Mouse (Mus musculus): Measurements from ENCODE around the gene Apoe. TPM values are rescaled to one million over a fixed set of nuclear protein-coding genes. Genes with fewer than 3 reads are reported as not detected.

Apoe gene
- total RNA-seq, 1 experiment: 683 TPM

DNA sequence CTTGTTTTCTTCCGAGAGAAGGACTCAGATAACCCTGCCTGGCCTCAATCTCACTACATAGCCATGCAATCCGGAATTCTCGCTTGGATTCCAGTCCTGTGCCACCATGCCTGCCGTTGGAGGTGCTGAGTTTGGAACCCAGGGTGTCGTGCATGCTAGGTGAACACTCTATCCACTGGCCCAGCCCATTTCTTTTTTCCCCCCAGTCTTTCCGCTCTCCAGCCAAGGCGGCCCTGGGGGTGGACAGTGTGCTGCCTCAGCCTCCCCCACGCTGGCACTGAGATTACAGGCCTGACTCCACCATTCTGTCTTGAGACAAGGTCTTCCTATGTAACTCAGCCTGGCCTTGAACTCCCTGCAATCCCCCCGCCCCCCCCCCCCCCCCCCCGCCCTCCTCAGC, 47.0 kb upstream of the Apoe start:
- H3K4me3 ChIP-seq (ENCODE audit: insufficient read depth in 1 of 2, low read depth in 1 of 2, low read length in 2 of 2, poor library complexity in 1 of 2, severe bottlenecking in 1 of 2): peak overlapping the region in 1 of 2 experiments; percentile 94; a peak in 2 of 4 replicates
- no peaks in the 10 kb centered on the region for H3K9me3 ChIP-seq (ENCODE audit: control insufficient read depth, insufficient read depth, low read depth, low read length)
- H3K36me3 ChIP-seq (ENCODE audit: control insufficient read depth, insufficient read depth, low read length, poor library complexity, severe bottlenecking): peaks cover 26% of the 10 kb centered on the region
- H3K27ac ChIP-seq (ENCODE audit: insufficient read depth, low read depth, low read length, poor library complexity, severe bottlenecking): no peak overlapping the region; the same call in 1 of the 2 replicates
- no peak overlapping the region; the same call in 1 of the 2 replicates for H3K9ac ChIP-seq (ENCODE audit: insufficient read depth, low read depth, low read length, poor library complexity, severe bottlenecking)
- in situ Hi-C loops (cut with MboI; ENCODE audit: low sequenced_read_pairs in 2 of 2, unreplicated experiment in 2 of 2): loop anchor here in 1 of 2 experiments (5.0 kb wide), 2 partner anchors 41 to 126 kb away; no protein-coding TSS in a partner anchor
- no peak for DNase-seq (ENCODE audit: low read depth, low spot score)
- H3K4me1 ChIP-seq (ENCODE audit: control insufficient read depth in 2 of 2, insufficient read depth in 2 of 2, low read length in 2 of 2, poor library complexity in 1 of 2): peaks cover 13 to 28% of the 10 kb centered on the region in 2 experiments
- no peak for TF ChIP-seq MAFK (IDR thresholded peaks at IDR 0.05; ENCODE audit: insufficient read depth, low read depth, low read length)
- no peak for TF ChIP-seq CHD2 (IDR thresholded peaks at IDR 0.05; ENCODE audit: low read depth, low read length)
- no peak for TF ChIP-seq ZNF384 (IDR thresholded peaks at IDR 0.05; ENCODE audit: low read depth, low read length)
- TF ChIP-seq ZC3H11A (IDR thresholded peaks at IDR 0.05; ENCODE audit: borderline replicate concordance, low read depth, low read length): no peak
- TF ChIP-seq HCFC1 (IDR thresholded peaks at IDR 0.05; ENCODE audit: borderline replicate concordance, insufficient read depth, low read length): no peak

- Histone ChIP-seq H3K27ac (ENCODE audit: insufficient read depth, low read depth, low read length, poor library complexity, severe bottlenecking) (0 out of 2 replicates have a peak overlapping the region, but pooled peaks have one; percentile 5), H3K4me3 (ENCODE audit: insufficient read depth in 1 of 2, low read depth in 1 of 2, low read length in 2 of 2, poor library complexity in 1 of 2, severe bottlenecking in 1 of 2) (peak overlapping the region; percentile 13 to 19; a peak in 3 of 4 replicates), H3K36me3 (ENCODE audit: control insufficient read depth, insufficient read depth, low read length, poor library complexity, severe bottlenecking) (peaks cover 28% of the 10 kb centered on the region), H3K9ac (ENCODE audit: insufficient read depth, low read depth, low read length, poor library complexity, severe bottlenecking) (peak overlapping the region; percentile 24; the same call in 1 of the 2 replicates), H3K9me3 (ENCODE audit: control insufficient read depth, insufficient read depth, low read depth, low read length) (no peaks in the 10 kb centered on the region), H3K4me1 (ENCODE audit: control insufficient read depth in 2 of 2, insufficient read depth in 2 of 2, low read length in 2 of 2, poor library complexity in 1 of 2) (peaks cover 15 to 28% of the 10 kb centered on the region in 2 experiments)
- in situ Hi-C loops (cut with MboI; ENCODE audit: low sequenced_read_pairs in 2 of 2, unreplicated experiment in 2 of 2): loop anchor here in 1 of 2 experiments (5.0 kb wide), 2 partner anchors 43 to 128 kb away; no protein-coding TSS in a partner anchor
- no peak for DNase-seq (ENCODE audit: low read depth, low spot score)
- no peak for TF ChIP-seq ZNF384 (IDR thresholded peaks at IDR 0.05; ENCODE audit: low read depth, low read length)
- TF ChIP-seq CHD2 (IDR thresholded peaks at IDR 0.05; ENCODE audit: low read depth, low read length): no peak
- no peak for TF ChIP-seq ZC3H11A (IDR thresholded peaks at IDR 0.05; ENCODE audit: borderline replicate concordance, low read depth, low read length)
- TF ChIP-seq MAFK (IDR thresholded peaks at IDR 0.05; ENCODE audit: insufficient read depth, low read depth, low read length): no peak
- TF ChIP-seq HCFC1 (IDR thresholded peaks at IDR 0.05; ENCODE audit: borderline replicate concordance, insufficient read depth, low read length): no peak
These were observed 45.8 kb upstream of the Apoe start for GRCm38 (mm10) chr7:19744590-19745385.

DNA sequence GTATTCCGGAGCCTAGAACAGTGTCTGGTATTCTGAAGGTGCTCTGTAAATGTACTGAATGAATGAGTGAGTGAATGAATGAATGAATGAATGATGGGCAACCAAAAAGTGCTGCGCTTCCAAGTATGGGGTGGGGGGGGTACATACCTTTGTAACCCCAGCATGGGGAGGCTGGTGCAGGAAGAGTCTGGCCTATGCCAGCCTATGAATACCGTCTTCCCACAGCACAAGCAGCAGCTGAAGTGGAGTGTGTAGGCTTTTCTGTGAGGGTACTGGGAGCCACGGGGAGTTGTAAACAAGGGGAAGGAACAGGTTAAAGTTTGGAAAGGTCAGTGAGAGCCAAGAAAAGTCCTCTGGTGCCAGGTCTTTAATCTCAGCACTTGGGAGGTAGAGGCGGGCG, 44.8 kb upstream of the Apoe start:
- no peak overlapping the region for H3K4me3 ChIP-seq (ENCODE audit: insufficient read depth in 1 of 2, low read depth in 1 of 2, low read length in 2 of 2, poor library complexity in 1 of 2, severe bottlenecking in 1 of 2)
- H3K27ac ChIP-seq (ENCODE audit: insufficient read depth, low read depth, low read length, poor library complexity, severe bottlenecking): peak overlapping the region; percentile 59; the same call in 1 of the 2 replicates
- in situ Hi-C loops (cut with MboI; ENCODE audit: low sequenced_read_pairs in 2 of 2, unreplicated experiment in 2 of 2): no loop called here
- no peak overlapping the region for H3K9ac ChIP-seq (ENCODE audit: insufficient read depth, low read depth, low read length, poor library complexity, severe bottlenecking)
- no peaks in the 10 kb centered on the region for H3K9me3 ChIP-seq (ENCODE audit: control insufficient read depth, insufficient read depth, low read depth, low read length)
- DNase-seq (ENCODE audit: low read depth, low spot score): no peak
- H3K4me1 ChIP-seq (ENCODE audit: control insufficient read depth in 2 of 2, insufficient read depth in 2 of 2, low read length in 2 of 2, poor library complexity in 1 of 2): peaks cover 15 to 33% of the 10 kb centered on the region in 2 experiments
- TF ChIP-seq CHD2 (IDR thresholded peaks at IDR 0.05; ENCODE audit: low read depth, low read length): no peak
- TF ChIP-seq ZC3H11A (IDR thresholded peaks at IDR 0.05; ENCODE audit: borderline replicate concordance, low read depth, low read length): no peak
- no peak for TF ChIP-seq MAFK (IDR thresholded peaks at IDR 0.05; ENCODE audit: insufficient read depth, low read depth, low read length)
- no peak for TF ChIP-seq ZNF384 (IDR thresholded peaks at IDR 0.05; ENCODE audit: low read depth, low read length)
- TF ChIP-seq HCFC1 (IDR thresholded peaks at IDR 0.05; ENCODE audit: borderline replicate concordance, insufficient read depth, low read length): no peak
- H3K36me3 ChIP-seq (ENCODE audit: control insufficient read depth, insufficient read depth, low read length, poor library complexity, severe bottlenecking): peaks cover 35% of the 10 kb centered on the region

DNA sequence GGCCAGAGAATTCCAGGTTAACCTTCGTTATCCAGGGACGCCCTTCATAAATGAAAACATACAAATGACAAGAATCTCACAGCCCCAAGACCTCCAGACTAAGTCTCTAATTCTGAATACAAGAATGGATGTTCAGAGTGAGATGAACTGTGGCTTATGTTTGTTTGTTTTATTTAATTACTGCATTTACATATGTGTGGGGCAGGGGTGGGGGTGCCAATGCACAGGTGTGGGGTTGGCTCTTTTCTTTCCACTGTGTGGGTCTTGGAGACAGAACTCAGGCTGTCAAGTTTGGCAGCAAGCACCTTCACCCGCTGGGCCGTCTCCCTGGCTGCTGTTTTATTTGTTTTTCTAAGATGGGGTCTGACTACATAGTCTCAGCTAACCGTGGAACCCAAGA, 43.5 kb upstream of the Apoe start:
- Histone ChIP-seq H3K4me3 (ENCODE audit: insufficient read depth in 1 of 2, low read depth in 1 of 2, low read length in 2 of 2, poor library complexity in 1 of 2, severe bottlenecking in 1 of 2) (no peak overlapping the region; a peak in 1 of 4 replicates), H3K9ac (ENCODE audit: insufficient read depth, low read depth, low read length, poor library complexity, severe bottlenecking) (peak overlapping the region; percentile 4; the same call in 1 of the 2 replicates), H3K9me3 (ENCODE audit: control insufficient read depth, insufficient read depth, low read depth, low read length) (no peaks in the 10 kb centered on the region), H3K27ac (ENCODE audit: insufficient read depth, low read depth, low read length, poor library complexity, severe bottlenecking) (peak overlapping the region; percentile 77; the same call in 1 of the 2 replicates), H3K4me1 (ENCODE audit: control insufficient read depth in 2 of 2, insufficient read depth in 2 of 2, low read length in 2 of 2, poor library complexity in 1 of 2) (peaks cover 13 to 33% of the 10 kb centered on the region in 2 experiments), H3K36me3 (ENCODE audit: control insufficient read depth, insufficient read depth, low read length, poor library complexity, severe bottlenecking) (peaks cover 44% of the 10 kb centered on the region)
- no peak for DNase-seq (ENCODE audit: low read depth, low spot score)
- TF ChIP-seq HCFC1 (IDR thresholded peaks at IDR 0.05; ENCODE audit: borderline replicate concordance, insufficient read depth, low read length) (no peak), ZNF384 (IDR thresholded peaks at IDR 0.05; ENCODE audit: low read depth, low read length) (no peak), MAFK (IDR thresholded peaks at IDR 0.05; ENCODE audit: insufficient read depth, low read depth, low read length) (no peak), CHD2 (IDR thresholded peaks at IDR 0.05; ENCODE audit: low read depth, low read length) (no peak), ZC3H11A (IDR thresholded peaks at IDR 0.05; ENCODE audit: borderline replicate concordance, low read depth, low read length) (no peak)
- in situ Hi-C loops (cut with MboI; ENCODE audit: low sequenced_read_pairs in 2 of 2, unreplicated experiment in 2 of 2): no loop called here
